Mouse (Mus musculus) myocyte (in vitro differentiated cells): ENCODE measurements around the gene Meis2.

Experiments
- CEBPB ChIP-seq: IDR thresholded peaks from 2 replicates; pipeline ENCODE4 v1.6.1; 2011; ENCODE audit warnings: mild to moderate bottlenecking, moderate library complexity; ENCODE audit not compliant: poor library complexity, insufficient read depth, severe bottlenecking
- MAX ChIP-seq: IDR thresholded peaks from one replicate; pipeline ENCODE4 v1.6.1; 2011; ENCODE audit warnings: low read depth, mild to moderate bottlenecking, control low read depth
- POLR2A ChIP-seq: IDR thresholded peaks from one replicate; pipeline ENCODE4 v1.6.1; 2011; ENCODE audit warnings: low read depth, mild to moderate bottlenecking, control low read depth, moderate library complexity; ENCODE audit not compliant: insufficient read length
- POLR2AphosphoS2 ChIP-seq: IDR thresholded peaks from one replicate; pipeline ENCODE4 v1.6.1; 2011; ENCODE audit warnings: low read depth, control low read depth; ENCODE audit not compliant: insufficient read length
- USF1 ChIP-seq: IDR thresholded peaks from one replicate; pipeline ENCODE4 v1.6.1; 2011; ENCODE audit warnings: low read depth, mild to moderate bottlenecking, control low read depth, moderate library complexity

GRCm38 (mm10) chr2:115984487-115984886 is 81.2 kb downstream of the Meis2 start:
- no peak for TF ChIP-seq CEBPB
- no peak for TF ChIP-seq MAX
- TF ChIP-seq POLR2A, result no peak
- TF ChIP-seq POLR2AphosphoS2, result no peak
- TF ChIP-seq USF1, result no peak
